Mouse (Mus musculus) thymus, postnatal 25 days (tissue): Measurements from ENCODE around the gene Gm27029.
"Not testable (repeated sequence)": the region's sequence is repeated elsewhere in the genome, so short reads cannot be mapped to it uniquely, and the experiment has no call there.

ENCODE experiments used
- DNase-seq: peaks from one replicate; pipeline ENCODE4 v3.0.0; 2022

Gm27029 gene

DNA sequence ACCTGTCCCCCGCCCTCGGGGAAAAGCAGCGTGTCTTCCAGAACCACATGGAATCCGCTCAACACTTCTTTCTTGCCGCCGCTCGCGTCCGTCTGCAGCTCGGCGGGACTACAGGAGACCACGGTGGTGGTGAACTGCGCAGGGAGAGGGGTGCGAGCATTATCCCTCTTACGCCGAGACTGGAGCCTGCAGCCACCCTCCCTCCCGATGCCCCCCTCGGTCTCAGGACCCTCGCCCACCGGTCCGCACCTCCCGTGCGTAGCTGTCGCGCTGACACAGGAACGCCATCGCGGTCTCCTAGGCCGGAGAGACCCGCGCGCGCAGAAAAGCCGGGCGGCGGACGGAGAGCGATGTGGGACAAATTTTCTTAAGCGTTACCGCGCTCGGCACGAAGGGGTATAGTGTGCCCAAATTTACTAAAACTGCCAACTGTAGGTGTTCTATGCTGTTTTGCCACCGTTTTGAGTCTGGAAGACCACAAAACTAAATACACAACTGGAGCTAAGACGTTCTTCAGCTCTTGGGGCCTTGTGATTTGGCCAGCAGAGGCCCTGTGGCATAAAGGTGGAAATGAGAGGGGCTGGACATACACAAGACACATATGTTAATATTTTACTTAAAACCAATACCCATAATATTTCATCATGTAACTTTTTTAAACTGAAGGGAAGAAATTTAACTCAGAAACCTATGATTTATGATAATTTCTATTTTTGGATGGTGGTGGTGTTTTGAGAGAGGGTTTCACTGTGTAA, 7.3 kb downstream of the Gm27029 start, which contains the start of gene Aarsd1:
Gene Aarsd1 (minus strand): TSS at position 515 of the 755 bp plus-strand sequence.
- peak; percentile 92 for DNase-seq

DNA sequence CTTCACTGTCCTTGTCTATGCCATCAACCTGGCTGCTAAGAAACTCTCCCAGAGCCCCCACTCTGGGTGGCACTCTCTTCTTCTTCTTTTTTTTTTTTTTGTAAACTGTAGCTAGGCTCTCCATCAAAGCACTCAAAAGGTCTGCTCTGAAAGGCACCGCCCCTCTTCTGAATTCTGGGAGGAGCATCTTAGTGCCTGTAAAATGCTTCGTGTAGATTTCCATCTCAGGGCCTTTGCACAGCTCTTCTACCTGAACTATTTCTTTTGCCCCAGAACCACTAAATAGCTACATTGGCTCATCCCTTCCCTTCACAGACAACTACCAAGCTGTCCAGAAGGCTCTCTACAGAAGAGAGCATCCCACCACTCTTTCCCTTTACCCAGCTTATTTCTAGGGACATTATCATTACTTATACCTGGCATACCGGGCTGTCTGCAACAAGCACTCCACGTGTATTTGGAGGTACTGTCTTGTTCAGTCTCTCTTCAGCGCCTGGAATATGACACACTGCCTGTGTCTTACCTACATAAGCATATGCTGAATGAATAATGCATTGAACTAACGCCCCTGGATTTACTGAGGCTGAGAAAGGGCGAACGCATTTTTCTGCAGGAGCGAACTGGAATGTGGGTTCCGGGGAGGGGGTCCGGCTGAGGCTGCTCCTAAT, 8.0 kb downstream of the Gm27029 start:
- peak; percentile 27 for DNase-seq

DNA sequence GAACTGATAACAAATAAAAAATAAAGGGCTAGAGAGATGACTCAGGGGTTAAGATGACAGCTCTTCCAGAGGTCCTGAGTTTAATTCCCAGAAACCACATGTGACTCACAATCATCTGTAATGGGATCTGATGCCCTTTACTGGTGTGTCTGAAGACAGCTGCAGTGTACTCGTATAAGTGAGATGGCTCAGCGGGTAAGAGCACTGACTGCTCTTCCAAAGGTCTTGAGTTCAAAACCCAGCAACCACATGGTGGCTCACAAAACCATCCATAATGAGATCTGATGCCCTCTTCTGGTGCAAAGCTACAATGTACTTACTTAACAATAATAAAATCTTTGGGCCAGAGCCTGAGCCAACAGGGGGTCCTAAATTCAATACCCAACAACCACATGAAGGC, 9.3 kb downstream of the Gm27029 start:
- DNase-seq = no peak

DNA sequence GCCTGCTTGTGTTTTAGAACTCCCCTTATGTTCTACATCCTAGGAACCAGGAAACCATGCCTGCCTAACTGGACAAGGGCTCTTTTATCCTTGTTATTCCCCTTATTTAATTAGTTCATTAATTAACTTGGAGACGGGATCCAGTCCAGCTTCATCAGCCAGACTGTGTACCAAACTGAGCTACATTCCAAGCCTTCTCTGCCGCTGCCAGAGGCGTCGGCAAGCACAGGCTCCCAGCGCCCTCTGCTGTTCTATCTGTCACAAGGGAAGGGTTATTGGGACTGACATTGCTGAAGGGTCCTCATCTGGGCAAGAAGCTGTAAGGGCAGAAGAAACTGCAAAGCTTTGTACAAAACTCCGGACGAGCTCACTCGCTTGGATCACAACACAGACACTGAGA, 29.5 kb downstream of the Gm27029 start:
- DNase-seq = peak; percentile 69

DNA sequence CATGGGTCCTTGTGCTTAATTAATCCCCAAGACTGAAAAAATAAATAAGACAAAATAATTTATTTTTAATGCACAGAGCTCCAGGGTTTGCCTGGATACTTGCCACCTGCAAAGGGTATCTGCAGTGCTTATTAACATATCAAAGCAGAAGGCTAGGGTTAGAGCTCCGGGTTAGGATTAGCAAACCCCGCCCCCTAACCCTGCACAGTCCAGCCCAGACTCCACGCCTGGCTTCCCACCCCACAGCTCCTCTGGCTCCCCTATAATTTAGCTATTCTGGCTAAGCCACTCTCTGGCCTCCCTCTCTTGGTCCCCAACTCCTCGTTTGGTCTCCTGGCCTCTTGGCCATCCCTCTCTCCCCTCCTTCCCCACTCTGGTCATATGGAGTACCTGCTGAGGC, 42.8 kb downstream of the Gm27029 start:
- no peak for DNase-seq

DNA sequence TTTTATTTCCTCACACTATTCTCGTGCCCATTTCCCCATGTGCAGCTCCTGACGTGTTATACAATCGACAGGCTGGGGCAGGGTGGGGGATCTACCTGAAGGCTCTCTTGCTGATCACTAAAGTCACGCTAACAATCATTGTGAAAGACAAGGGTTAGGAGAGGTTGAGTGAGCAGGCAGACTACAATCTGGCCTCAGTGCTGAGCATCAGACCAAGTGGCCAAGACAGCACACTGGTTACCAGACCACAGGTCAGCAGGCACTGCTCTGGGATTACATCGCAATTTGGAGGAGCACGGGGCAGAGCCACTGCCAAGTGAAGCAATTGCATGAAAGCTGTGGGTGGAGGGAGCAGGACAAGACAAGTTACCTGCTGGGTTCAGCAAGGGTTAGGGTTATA, 45.7 kb downstream of the Gm27029 start:
- no peak for DNase-seq

DNA sequence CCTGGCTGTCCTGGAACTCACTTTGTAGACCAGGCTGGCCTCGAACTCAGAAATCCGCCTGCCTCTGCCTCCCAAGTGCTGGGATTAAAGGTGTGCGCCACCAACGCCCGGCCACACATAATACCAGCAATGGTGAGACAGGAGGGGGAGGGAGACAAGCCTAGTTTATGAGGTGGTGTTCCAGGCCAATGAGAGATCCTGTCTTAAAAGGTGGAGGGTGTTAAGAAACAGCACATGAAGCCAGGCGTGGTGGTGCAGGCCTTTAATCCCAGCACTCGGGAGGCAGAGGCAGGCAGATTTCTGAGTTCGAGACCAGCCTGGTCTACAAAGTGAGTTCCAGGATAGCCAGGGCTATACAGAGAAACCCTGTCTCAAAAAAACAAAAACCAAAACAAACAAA, 46.4 kb downstream of the Gm27029 start:
- DNase-seq = not testable (repeated sequence)

DNA sequence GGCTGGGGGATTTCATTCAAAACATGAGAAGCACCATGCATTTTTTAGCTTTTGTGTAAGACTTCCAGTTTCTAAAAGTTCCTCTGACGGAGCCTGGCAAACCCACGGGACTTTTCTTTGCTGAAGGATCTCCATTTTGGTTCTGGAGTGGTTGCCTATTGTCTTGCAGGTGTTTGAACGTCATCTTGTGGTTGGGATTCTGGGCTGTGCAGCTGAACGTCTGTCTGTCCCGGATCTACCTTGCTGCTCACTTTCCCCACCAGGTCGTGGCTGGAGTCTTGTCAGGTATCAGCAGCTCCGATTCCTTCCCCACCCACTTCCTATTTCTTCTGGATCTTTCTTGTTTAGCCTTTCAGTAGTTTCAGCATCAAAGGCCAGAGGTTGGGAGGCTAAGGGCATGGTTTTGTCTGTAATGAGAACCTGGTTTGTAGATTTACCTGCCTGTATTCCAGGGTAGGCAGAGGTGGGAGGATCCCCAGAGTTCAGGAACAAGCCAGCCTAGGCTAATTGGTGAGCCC, 50.1 kb downstream of the Gm27029 start:
- no peak for DNase-seq

DNA sequence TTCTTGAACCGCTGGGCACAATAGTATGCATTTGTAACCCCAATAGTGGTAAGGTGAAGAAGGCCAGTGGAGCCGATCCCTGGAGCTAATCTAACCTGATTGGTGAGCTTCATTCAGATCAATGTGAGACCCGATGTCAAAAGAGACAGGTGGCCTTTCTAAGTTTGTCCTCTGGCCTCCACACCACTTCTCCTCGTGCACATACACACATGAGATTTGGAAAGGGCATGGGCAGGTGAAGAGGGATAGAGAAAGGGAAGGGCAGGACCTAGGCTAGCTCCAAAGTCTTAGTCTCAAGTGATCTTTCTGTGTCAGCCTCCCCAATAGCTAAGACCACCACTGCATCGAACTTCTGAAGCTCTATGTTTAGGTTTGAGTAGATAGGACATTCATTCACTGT, 54.5 kb downstream of the Gm27029 start:
- DNase-seq = no peak

DNA sequence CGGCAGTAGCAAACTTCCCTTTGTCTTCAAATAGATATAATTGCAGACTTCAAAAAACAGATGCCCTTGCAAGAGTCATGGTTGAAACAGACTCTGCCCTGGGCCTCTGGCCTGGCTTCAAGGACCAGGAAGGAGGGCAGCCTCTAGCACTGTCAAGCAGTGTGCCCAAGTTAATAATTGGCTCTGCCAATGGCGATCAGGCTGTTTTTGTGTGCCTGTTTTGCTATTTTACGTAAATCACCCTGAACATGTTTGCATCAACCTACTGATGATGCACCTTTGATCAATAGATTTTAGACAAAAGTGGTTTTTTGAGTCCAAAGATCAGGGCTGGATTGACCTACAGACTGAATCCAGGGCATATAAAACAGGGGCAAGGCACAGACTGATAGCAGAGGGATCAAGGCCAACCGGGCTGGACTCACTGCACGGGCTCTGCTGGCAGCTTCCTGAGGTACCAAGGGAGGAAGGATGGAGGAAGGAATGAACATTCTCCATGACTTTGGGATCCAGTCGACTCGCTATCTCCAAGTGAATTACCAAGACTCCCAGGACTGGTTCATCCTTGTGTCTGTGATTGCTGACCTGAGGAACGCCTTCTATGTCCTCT, 57.2 kb downstream of the Gm27029 start, which contains the start of gene G6pc:
Gene G6pc (plus strand): TSS at position 236 of the 610 bp plus-strand sequence.
- DNase-seq = no peak

DNA sequence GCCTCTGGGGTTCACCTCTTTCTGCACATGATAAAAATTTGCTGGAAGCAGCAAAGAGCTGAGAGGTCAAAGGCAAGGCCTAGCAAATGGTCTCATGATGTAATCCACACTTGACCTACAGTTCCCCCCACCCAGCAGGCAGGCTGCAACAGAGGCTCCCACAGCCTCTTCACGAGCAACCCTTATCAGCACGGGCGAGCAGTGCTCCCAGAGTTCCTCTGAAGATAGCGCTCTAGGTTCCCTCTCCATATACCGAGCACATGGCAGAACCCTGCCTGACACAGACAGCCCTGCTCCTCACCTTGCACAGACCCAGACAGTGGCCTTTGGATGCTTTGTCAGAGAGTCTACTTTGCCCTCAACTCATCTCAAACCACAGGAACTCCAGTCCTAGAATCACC, 60.1 kb downstream of the Gm27029 start:
- DNase-seq = no peak

DNA sequence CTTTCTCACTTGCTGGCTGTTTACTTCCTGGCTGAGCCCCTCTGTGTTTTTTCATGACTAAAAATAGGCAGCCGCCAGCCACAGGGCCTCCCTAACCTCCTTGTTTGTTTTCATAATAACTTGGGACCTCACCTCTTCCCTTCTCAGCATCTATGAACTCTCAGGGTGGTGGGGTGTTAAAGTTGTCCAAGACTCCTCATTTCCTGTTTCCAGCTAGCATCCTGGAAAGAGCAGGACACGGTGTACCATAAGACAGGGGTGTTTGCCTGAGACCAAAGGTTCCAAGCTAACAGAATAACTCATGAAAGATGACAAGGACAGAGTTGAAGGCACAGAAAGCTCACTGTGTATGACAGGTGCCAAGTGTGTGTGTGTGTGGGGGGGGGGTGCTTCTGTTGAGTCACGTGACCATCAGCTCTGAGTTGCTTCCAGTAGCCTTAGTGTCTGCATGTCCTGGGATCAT, 63.9 kb downstream of the Gm27029 start:
- DNase-seq = peak; percentile 57

DNA sequence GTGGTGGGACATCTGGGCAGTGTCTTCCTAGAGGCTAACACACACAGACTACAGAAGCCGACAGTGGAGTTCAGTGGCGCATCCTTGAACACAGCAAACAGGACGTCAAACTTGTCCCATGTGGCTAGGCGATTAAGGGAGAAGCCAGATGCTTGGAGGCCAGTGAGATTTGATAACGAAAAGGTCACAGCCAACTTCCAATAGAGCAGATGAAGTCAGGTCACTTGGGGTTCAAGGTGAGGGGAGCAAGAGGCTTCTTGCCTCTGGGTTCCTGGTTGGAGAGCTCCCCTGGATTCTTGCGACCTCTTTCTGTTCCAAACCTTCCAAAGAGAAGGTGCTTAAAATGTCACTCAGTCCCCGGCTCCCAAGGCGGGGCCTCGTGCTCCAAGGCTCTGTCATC, 64.8 kb downstream of the Gm27029 start:
- DNase-seq = no peak

DNA sequence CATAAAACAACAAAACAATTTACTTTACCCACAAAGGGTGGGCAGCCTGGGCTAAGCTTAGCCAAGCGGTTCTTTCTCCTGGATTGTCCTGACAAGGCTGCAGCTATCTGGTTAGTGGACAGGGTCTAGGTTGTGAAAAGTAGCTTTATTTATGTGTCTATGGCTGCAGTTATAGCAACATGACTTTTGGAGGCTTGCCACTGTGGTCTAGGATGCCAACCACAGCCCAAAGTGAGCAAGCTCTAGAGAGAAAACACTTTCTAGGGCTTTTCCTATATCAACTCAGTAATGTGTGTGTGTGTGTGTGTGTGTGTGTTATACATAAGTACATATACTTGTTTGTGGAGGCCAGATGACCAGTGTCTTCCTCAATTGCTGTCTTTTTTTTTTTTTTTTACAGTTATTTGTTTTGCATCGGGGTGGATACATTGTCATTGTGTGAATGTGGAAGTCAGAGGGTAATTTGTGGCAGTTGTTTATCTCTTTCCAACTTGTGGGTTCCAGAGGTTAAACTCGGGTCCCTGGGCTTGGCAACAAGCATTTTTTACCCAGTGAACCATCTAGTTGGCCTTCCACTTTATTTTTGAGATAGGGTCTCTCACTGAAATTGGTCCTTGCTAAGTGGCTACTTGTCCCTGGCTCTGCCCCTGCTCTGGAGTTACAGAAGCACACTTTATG, 67.0 kb downstream of the Gm27029 start:
- no peak for DNase-seq
